Mouse (Mus musculus): Measurements from ENCODE around the gene H2-Ob. TPM values are rescaled to one million over a fixed set of nuclear protein-coding genes. Genes with fewer than 3 reads are reported as not detected.

The H2-Ob gene
- 2.0 and 2.7 TPM in 2 replicates for polyA plus RNA-seq (2012; rRNA removed)

DNA sequence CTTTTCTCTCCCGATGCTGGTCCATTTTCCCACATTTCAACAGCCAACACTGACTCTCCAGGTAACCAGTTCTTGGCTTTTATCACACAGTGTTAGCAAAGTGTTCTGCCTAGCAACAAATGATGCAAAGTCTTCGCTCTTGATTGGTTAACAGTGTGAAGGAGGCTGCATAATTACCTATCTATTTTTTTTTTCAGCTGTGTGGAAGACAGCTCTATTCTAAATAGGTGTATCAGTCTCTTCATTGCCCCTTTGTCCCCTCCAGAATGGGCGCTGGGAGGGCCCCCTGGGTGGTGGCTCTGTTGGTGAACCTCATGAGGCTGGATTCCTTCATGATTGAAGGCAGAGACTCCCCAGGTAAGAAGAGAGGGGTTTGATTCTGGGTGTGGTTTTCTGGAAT, at the start of gene H2-Ob:
H2-Ob (plus strand) TSS at position 198 of the 400 bp plus-strand sequence.

DNA sequence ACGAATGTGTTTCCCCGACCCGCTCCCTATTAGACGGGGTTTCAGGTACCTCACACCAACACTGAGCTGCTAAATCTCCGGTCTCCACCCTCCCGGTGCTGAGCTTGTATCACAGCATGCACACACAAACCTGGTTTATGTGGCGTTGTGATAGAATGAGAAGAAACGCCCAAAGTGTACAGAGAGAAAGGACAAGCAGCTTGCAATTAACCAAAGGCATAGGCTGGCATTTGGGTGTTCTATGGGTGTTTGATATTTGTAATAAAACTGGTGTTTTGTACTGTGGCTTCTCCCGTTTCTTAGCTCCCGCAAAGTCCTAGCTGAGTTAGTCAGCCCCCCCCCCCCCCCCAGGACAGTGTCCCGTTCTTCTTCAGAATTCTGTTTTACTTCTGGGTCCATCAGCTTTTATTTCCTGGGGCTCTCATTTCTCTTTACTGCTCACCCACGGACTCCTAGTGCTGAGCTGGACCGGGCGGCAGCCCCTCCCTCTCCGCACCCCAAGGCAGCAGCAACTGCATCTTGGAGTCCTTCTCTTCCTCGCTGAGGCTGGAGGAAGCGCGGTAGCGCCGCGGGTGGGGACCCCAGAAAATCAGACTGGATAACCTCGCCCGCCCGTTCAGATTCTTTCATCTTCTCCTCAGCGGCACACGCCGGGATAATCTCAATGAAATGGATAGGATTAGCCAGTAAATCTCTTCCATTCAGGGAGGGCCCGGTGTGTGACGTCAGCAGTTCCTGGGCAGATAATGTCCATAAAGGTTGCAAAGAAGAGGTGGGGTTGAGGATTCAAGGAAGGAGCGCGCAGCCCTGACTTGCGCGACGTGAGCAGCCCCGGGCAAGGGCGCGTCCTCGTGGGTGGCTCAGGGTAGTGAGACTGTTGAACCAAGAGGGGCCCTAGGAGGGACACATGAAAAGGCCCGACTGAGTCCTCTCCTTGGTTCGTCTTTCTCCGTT, 41.5 kb upstream of the H2-Ob start, which contains the start of gene Psmb8:
Psmb8 (plus strand) TSS at position 781 of the 954 bp plus-strand sequence.

DNA sequence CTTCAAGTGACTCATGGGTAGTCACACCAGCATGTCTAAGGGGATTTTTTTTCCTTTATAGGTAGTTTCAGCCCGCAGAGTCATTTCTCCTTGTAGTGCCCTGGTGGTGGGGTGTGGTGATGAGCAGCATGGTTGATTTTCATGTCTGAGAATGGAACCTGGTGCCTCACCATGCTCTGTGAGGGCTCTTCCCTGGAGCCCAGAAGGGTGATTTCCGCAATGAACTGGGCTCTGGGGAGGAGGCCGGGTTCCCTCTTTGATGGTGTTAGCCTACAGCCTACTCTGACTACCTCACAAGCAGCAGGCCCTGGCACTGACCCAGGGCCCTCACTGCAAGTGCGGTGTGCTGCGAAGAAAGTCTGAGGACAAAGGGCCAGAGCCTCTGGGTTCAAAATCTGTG, 35.3 kb upstream of the H2-Ob start, which contains the start of gene Tap2:
Tap2 (plus strand) TSS at position 84 of the 400 bp plus-strand sequence.

DNA sequence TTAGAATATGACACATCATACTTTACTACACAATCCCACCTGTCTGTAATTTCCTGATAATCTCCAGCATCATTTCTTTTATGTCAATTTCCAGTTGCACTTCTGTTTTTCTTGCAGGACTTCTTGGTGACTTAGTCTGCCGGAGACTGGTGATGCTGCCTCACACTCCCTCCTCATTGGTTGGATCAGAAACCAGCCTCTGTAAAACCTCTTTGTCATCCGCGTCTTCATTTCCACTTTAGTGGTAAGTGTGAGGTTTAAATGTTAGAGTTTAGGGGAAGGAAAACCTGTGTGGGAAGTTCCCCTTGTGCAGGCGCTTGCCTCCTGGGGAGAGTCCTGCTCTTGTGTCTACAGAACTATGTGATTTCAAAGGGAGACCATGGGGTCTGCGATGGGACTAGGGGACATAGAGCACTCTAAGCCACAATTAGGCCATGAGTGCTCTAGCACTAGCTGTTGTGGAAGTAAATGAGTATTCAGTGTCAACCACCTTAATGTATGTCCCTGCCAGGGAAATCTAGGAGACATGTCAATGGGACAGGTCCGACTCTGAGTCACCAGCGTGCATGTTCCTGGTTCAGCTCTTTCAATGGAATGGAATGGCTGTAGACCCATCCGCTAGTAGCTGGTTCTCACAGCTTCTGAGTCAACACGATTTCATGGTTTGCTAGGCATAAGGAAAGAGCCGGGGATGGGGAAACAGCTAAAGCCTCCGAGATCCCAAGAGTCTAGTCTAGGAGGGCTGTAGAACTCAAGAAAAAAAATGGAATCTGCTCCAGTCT, 19.1 kb downstream of the H2-Ob start, which contains the start of gene H2-Ab1:
H2-Ab1 (plus strand) TSS at position 96 of the 782 bp plus-strand sequence.

DNA sequence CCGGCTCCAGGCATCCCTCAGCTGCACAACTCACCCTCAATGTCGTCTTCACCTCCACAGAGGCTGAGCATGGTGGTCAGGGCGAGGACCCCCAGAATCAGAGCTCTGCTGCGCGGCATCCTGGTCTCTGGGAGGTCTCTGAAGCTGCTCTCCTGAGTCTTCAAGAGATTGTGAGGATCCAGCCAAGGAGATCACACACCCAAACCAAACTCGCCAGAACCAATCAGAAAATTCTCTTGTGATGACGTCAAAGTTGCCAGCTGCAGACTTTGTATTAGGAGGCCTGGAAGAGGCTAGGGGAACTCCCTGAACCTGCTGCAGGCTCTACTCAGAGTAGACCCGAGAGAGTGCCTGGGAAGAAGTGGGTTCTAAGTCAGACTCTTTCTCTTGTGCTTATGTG, 48.9 kb downstream of the H2-Ob start, which contains the start of gene H2-Aa:
H2-Aa (minus strand) TSS at position 176 of the 400 bp plus-strand sequence.

Other genes starting within 250 kb of the H2-Ob start
- 340 and 427 TPM in 2 replicates for gene H2-K1, start 238.6 kb upstream of the H2-Ob start, polyA plus RNA-seq (2012; rRNA removed)
- gene Ring1, start 214.2 kb upstream of the H2-Ob start, polyA plus RNA-seq (2012; rRNA removed) = 12.5 and 18.5 TPM in 2 replicates
- gene H2-Ke6, start 210.8 kb upstream of the H2-Ob start, polyA plus RNA-seq (2012; rRNA removed) = 51.8 and 62.7 TPM in 2 replicates
- 42.7 and 48.3 TPM in 2 replicates for gene Slc39a7, start 207.2 kb upstream of the H2-Ob start, polyA plus RNA-seq (2012; rRNA removed)
- 18.5 and 21.0 TPM in 2 replicates for gene Rxrb, start 207.1 kb upstream of the H2-Ob start, polyA plus RNA-seq (2012; rRNA removed)
- gene Col11a2, start 199.5 kb upstream of the H2-Ob start, polyA plus RNA-seq (2012; rRNA removed) = 0.48 and 0.67 TPM in 2 replicates
- 0.81 and 1.1 TPM in 2 replicates for gene H2-Oa, start 146.6 kb upstream of the H2-Ob start, polyA plus RNA-seq (2012; rRNA removed)
- 4.5 and 5.3 TPM in 2 replicates for gene H2-DMa, start 119.4 kb upstream of the H2-Ob start, polyA plus RNA-seq (2012; rRNA removed)
- 45.0 and 46.4 TPM in 2 replicates for gene Brd2, start 116.3 kb upstream of the H2-Ob start, polyA plus RNA-seq (2012; rRNA removed)
- gene H2-DMb2, start 95.6 kb upstream of the H2-Ob start, polyA plus RNA-seq (2012; rRNA removed) = 0.83 and 0.86 TPM in 2 replicates
- 2.5 and 2.6 TPM in 2 replicates for gene H2-DMb1, start 85.8 kb upstream of the H2-Ob start, polyA plus RNA-seq (2012; rRNA removed)
- gene Tap1, start 51.4 kb upstream of the H2-Ob start, polyA plus RNA-seq (2012; rRNA removed) = 8.9 and 10.8 TPM in 2 replicates
- 14.2 and 19.7 TPM in 2 replicates for gene Psmb9, start 51.1 kb upstream of the H2-Ob start, polyA plus RNA-seq (2012; rRNA removed)
- 26.6 and 37.5 TPM in 2 replicates for gene Psmb8, start 41.2 kb upstream of the H2-Ob start, polyA plus RNA-seq (2012; rRNA removed)
- gene Tap2, start 35.4 kb upstream of the H2-Ob start, polyA plus RNA-seq (2012; rRNA removed) = 7.1 and 7.6 TPM in 2 replicates
- gene H2-Ab1, start 18.8 kb downstream of the H2-Ob start, polyA plus RNA-seq (2012; rRNA removed) = 10.6 and 13.2 TPM in 2 replicates
- gene H2-Aa, start 48.9 kb downstream of the H2-Ob start, polyA plus RNA-seq (2012; rRNA removed) = 5.1 and 7.7 TPM in 2 replicates
- gene H2-Eb1, start 67.0 kb downstream of the H2-Ob start, polyA plus RNA-seq (2012; rRNA removed) = 2.8 and 4.2 TPM in 2 replicates
- gene H2-Eb2, start 86.8 kb downstream of the H2-Ob start, polyA plus RNA-seq (2012; rRNA removed) = 0.01 TPM in 2 replicates
- 0.03 and 0.07 TPM in 2 replicates for gene Btnl2, start 115.9 kb downstream of the H2-Ob start, polyA plus RNA-seq (2012; rRNA removed)
- 0.06 TPM in 1 of 2 replicates, not detected in the other for gene Btnl1, start 138.2 kb downstream of the H2-Ob start, polyA plus RNA-seq (2012; rRNA removed)
- gene BC051142, start 159.9 kb downstream of the H2-Ob start, polyA plus RNA-seq (2012; rRNA removed) = 0.19 and 0.24 TPM in 2 replicates
- 0.04 TPM in 1 of 2 replicates, not detected in the other for gene Btnl4, start 238.4 kb downstream of the H2-Ob start, polyA plus RNA-seq (2012; rRNA removed)

Measured in liver, embryonic 18 days (tissue).